Mouse (Mus musculus) limb, embryonic 13.5 days (tissue): ENCODE measurements around the gene Hivep1. TPM values are rescaled to one million over a fixed set of nuclear protein-coding genes. Genes with fewer than 3 reads are reported as not detected.

ENCODE experiments used
- ATAC-seq: fragments of 200-750 bp; cut with Nextera tagmentation; 2 replicates; pipeline ENCODE4 v1.8.0; 2017; ENCODE audit warnings: low read depth, moderate number of reproducible peaks, moderate TSS enrichment; ENCODE audit not compliant: low FRiP score
- H3K27ac ChIP-seq: fragments of 300-500 bp; sonication (generic); 2 replicates; pipeline ENCODE4 v1.5.1; 2015; ENCODE audit warnings: inconsistent platforms, mild to moderate bottlenecking, moderate library complexity
- H3K27me3 ChIP-seq: fragments of 300-500 bp; sonication (generic); 2 replicates; pipeline ENCODE4 v1.6.1; 2015; ENCODE audit warnings: mild to moderate bottlenecking, inconsistent platforms
- H3K36me3 ChIP-seq: fragments of 300-500 bp; sonication (generic); 2 replicates; pipeline ENCODE4 v1.6.1; 2015; ENCODE audit warnings: inconsistent platforms, mild to moderate bottlenecking, moderate library complexity
- H3K4me1 ChIP-seq: fragments of 300-500 bp; sonication (generic); 2 replicates; pipeline ENCODE4 v1.6.1; 2015; ENCODE audit warnings: inconsistent platforms
- H3K4me2 ChIP-seq: fragments of 300-500 bp; sonication (generic); replicated peaks from 2 replicates; pipeline ENCODE4 v1.6.1; 2015; ENCODE audit warnings: inconsistent platforms, mild to moderate bottlenecking, moderate library complexity
- H3K4me3 ChIP-seq: fragments of 300-500 bp; sonication (generic); 2 replicates; pipeline ENCODE4 v1.5.1; 2015; ENCODE audit warnings: moderate library complexity, mild to moderate bottlenecking, inconsistent platforms
- H3K9ac ChIP-seq: fragments of 300-500 bp; sonication (generic); 2 replicates; pipeline ENCODE4 v1.6.1; 2015; ENCODE audit warnings: mild to moderate bottlenecking, inconsistent platforms
- H3K9me3 ChIP-seq: fragments of 300-500 bp; sonication (generic); 2 replicates; pipeline ENCODE4 v1.6.1; 2016; ENCODE audit warnings: inconsistent platforms
- WGBS: fragments of 180-500 bp; shearing (Covaris S2); methylation state at CpG from one replicate; pipeline ENCODE4 v1.1.7; 2015; 5-methylcytosine and 5-hydroxymethylcytosine counted together
- polyA plus RNA-seq: library from polyadenylated mRNA; unstranded; fragments of >200 nt; fragmentation: Nextera tagmentation; extraction: Ambion mirVana; gene quantifications from 2 replicates; pipeline ENCODE4 v1.2.1, GENCODE M21; 2015

Hivep1 gene
- polyA plus RNA-seq, 1 experiment from 2014 or later = 14.4 TPM

DNA sequence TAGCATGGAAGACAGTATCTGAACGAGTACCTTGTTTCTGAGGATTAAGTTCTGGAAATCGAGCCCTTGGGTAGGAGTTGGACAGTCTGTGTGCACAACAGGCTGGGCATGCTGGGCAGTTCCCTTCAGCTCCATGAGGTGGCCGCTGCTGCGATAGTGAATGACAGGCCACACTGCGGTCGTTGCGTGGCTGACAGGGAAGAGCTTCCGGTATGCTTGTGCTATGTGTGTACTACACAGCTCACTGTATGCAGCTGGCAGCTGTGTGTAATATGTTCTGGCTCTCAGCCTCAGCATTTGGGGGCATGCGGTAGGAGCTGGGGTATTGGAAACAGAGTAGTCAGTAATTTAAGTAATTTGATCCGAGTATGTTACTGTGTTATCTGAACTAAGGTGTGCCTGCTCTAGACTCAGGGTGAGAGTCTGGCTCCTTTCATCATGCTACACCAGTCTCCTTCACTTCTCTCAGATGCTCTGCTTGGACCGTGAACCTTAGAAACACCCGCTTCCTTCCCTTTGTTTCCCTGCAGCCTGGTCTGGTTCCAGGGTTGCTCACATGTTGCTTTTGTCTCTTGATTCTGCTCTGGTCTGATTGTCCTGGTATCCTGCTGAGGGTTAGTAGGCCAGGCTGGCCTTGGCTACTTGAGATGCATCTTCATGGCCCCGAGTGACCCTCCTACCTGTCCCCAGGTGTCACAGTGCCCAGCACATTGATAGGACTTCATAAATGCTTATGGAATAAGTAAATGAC, 49.8 kb downstream of the Hivep1 start:
- no peak overlapping the region for H3K9ac ChIP-seq
- ATAC-seq = no peak; the same call in 1 of the 2 replicates
- 40% methylated on average over 13 of the region's 13 CpGs for WGBS

DNA sequence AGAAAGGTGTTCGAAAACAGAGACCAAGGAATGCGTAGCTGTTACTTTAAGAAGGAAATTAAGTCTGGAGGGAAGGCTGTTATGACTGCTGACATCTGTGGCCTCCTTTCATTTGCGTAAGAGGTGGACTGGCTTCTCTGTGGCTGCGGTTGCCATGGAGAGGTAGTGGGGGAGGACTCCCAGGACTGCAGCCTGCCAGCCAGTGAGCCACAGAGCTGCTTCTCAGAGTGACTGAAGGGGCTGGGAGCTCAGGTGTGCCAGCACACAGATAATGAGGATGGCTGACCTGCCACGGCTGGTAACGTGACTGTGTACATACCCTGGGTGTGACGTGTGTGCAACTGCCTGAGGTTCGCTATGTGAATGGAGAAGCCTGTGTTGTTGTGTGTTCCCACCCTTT, 51.2 kb downstream of the Hivep1 start:
- Histone ChIP-seq H3K4me2 (peak overlapping the region; percentile 37), H3K36me3 (no peaks in the 10 kb centered on the region), H3K27ac (0 out of 2 replicates have a peak overlapping the region, but pooled peaks have one; percentile 15), H3K9ac (peak overlapping the region; percentile 35; the same call in 1 of the 2 replicates), H3K9me3 (peaks cover 6% of the 10 kb centered on the region; the same call in 1 of the 2 replicates), H3K4me1 (peaks cover 28% of the 10 kb centered on the region), H3K4me3 (no peak overlapping the region), H3K27me3 (no peaks in the 10 kb centered on the region)
- peak; percentile 88 for ATAC-seq
- WGBS = 23% methylated on average over 8 of the region's 8 CpGs

More for the DNA sequence above, 49.8 kb downstream of the Hivep1 start:
- Histone ChIP-seq H3K4me1 (peaks cover 28% of the 10 kb centered on the region), H3K36me3 (no peaks in the 10 kb centered on the region), H3K27ac (peak overlapping the region; percentile 44; the same call in 1 of the 2 replicates), H3K9me3 (peaks cover 8% of the 10 kb centered on the region; the same call in 1 of the 2 replicates), H3K4me2 (0 out of 2 replicates have a peak overlapping the region, but pooled peaks have one; percentile 23), H3K27me3 (no peaks in the 10 kb centered on the region), H3K4me3 (no peak overlapping the region)

DNA sequence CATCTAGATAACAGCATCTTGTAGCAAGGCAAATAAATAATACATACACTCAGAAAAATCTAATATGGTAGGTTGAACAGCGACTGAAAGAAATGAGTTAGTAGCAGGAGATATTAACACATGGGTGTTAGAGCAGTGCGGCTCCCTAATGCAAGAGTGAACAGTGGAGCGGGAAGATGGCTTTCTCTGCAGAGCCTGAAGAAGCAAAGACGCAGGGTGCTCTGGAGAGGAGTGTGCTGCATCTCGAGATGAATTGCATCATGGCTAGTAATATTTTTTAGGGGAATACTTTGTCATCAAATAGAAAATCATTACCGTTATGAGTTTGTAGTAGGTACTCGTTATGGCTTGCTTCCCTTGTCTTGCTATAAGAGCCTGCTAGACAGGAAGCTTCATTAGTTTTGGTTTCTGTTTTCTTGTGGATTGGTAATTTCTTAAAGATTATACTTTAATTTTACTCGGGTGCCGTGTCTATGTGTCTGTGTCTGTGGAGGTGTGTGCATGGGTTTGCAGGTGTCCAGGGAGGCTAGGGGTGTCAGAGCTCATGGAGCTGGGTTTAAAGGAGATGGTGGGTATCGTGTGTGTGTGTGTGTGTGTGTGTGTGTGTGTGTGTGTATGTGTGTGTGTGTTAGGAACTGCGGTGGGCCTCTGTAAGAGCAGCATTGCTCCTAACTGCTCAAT, 51.8 kb downstream of the Hivep1 start:
- no peak for ATAC-seq
- Histone ChIP-seq H3K27ac (no peak overlapping the region), H3K4me3 (no peak overlapping the region), H3K36me3 (no peaks in the 10 kb centered on the region), H3K9ac (no peak overlapping the region), H3K4me2 (peak overlapping the region; percentile 37; the same call in 1 of the 2 replicates), H3K4me1 (peaks cover 28% of the 10 kb centered on the region), H3K27me3 (no peaks in the 10 kb centered on the region), H3K9me3 (no peaks in the 10 kb centered on the region)
- 68% methylated on average over 11 of the region's 11 CpGs for WGBS

DNA sequence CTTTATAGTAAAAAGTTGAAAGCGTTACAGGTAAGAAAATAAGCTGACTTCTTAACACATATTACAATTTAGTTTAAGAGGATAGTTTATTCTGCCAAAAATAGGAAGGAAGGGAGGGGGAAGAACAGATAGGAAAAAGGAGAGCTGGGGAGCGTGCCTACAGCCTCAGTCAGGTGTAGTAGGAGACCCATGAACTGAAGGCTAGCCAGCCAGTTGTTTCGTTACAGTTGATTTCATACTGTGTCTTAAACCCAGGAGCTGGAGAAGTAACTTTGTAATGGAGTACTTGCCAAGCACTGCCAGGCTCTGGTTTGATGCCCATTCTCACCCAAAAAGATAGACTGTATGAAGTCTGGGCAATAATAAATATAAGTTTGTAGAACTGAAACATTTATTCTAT, 52.5 kb downstream of the Hivep1 start:
- Histone ChIP-seq H3K36me3 (no peaks in the 10 kb centered on the region), H3K4me1 (peaks cover 28% of the 10 kb centered on the region), H3K9me3 (no peaks in the 10 kb centered on the region), H3K9ac (no peak overlapping the region), H3K4me2 (no peak overlapping the region), H3K27me3 (no peaks in the 10 kb centered on the region), H3K4me3 (no peak overlapping the region), H3K27ac (no peak overlapping the region)
- ATAC-seq = no peak
- WGBS = 88% methylated on average over 3 of the region's 3 CpGs

DNA sequence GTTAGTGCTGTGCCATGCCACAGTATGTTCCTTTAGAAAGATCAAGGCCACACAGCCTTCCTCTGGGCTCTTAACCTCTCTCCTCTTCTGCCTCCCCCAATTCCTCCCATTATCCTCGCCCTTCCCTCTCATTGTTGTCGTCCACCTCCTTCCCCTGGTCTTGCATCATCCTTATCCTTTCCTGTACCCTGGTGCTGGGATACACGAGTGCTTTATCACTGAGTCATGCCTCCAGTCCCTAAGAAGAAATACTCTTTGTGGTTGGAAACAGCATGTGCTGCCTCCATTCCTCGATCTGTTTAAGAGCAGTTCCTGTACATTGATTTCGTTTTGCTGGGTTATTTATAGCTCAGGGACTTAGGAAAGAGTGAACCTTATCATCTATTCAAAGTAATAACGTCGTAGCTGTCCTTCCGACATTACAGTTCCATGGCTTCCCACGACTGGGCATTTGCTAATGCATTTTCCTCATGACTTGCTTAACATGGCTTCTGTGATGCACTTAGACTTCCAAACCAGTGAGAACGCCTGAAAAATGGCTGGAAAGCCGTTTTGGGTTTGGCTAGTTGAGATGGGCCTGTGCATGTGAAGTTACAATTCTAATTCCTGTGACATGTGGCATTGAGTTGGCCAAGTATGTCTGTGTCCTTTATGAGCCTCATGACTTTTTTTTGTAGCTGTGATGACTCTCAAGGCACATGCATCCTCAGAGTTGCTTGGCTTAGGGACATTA, 56.8 kb downstream of the Hivep1 start:
- 77% methylated on average over 11 of the region's 11 CpGs for WGBS
- Histone ChIP-seq H3K27ac (no peak overlapping the region), H3K9ac (no peak overlapping the region), H3K9me3 (no peaks in the 10 kb centered on the region), H3K36me3 (no peaks in the 10 kb centered on the region), H3K27me3 (no peaks in the 10 kb centered on the region), H3K4me3 (no peak overlapping the region), H3K4me1 (peaks cover 10% of the 10 kb centered on the region), H3K4me2 (no peak overlapping the region)
- ATAC-seq = no peak

DNA sequence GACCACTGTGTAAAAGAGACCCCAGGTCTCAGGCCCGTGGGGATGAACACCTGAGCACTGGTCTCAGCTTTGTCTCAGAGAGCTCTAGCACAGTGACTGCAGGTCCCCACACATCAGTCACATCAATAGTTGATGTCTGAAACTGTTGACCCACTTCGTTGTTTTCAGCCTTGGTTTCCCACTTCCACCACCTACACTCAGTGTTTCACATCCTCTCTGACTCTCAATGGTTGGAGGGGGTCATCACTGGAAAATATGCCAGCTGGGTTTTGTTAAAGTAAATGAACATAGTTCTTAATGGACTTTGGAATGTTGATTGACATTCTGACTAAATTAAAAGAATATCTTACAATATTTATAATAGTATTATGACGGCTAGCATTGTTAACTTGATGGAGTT, 58.6 kb downstream of the Hivep1 start:
- Histone ChIP-seq H3K4me3 (no peak overlapping the region), H3K4me1 (peaks cover 8% of the 10 kb centered on the region; the same call in 1 of the 2 replicates), H3K4me2 (no peak overlapping the region), H3K36me3 (no peaks in the 10 kb centered on the region), H3K9me3 (no peaks in the 10 kb centered on the region), H3K27ac (no peak overlapping the region), H3K9ac (no peak overlapping the region), H3K27me3 (no peaks in the 10 kb centered on the region)
- ATAC-seq = no peak
- WGBS = 86% methylated on average over 3 of the region's 3 CpGs

DNA sequence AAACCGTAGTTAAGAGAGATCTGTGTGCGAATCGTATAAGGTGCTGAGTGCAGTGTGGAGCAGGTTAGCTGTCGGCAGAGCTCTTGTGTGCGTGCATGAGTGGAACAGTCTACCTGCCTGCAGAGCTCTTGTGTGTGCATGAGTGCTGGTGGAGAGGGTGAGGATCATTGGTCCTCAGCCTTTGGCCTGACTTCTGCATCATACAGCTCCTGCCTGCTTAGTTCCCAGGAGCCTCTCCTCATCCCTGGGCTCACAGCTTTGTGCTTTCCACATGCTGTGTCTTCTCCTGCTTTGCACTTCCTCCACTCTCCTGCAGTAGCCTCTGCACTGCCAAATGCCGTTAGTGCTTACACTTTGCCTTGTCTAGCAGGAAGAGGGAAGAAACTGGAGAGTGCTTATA, 60.2 kb downstream of the Hivep1 start:
- H3K36me3 ChIP-seq = no peaks in the 10 kb centered on the region
- no peak overlapping the region for H3K27ac ChIP-seq
- no peak overlapping the region for H3K9ac ChIP-seq
- H3K4me3 ChIP-seq = no peak overlapping the region
- no peaks in the 10 kb centered on the region for H3K27me3 ChIP-seq
- WGBS = 82% methylated on average over 6 of the region's 6 CpGs
- H3K4me1 ChIP-seq = peaks cover 8% of the 10 kb centered on the region; the same call in 1 of the 2 replicates
- H3K9me3 ChIP-seq = no peaks in the 10 kb centered on the region
- no peak for ATAC-seq
- H3K4me2 ChIP-seq = no peak overlapping the region

DNA sequence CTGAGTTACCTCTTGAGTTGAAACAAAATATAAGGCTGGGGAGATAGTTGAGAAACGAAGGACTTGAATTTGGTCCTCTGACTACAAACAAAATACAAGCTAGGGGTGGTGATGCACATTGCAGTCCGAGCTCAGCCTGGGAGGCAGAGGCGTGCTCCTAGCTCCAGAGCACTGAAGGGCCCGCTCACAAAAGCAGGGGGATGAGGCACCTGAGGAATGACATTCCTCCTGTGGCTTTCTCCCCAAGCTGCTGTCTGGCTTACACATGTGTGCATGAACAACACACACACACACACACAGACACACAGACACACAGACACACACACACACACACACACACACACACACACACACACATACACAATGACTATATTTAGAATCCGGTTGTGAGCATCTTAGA, 60.9 kb downstream of the Hivep1 start:
- Histone ChIP-seq H3K9ac (no peak overlapping the region), H3K4me3 (no peak overlapping the region), H3K4me1 (peaks cover 8% of the 10 kb centered on the region; the same call in 1 of the 2 replicates), H3K4me2 (no peak overlapping the region), H3K27ac (no peak overlapping the region), H3K36me3 (no peaks in the 10 kb centered on the region), H3K27me3 (no peaks in the 10 kb centered on the region), H3K9me3 (no peaks in the 10 kb centered on the region)
- 56% methylated on average over 5 of the region's 5 CpGs for WGBS
- no peak for ATAC-seq

DNA sequence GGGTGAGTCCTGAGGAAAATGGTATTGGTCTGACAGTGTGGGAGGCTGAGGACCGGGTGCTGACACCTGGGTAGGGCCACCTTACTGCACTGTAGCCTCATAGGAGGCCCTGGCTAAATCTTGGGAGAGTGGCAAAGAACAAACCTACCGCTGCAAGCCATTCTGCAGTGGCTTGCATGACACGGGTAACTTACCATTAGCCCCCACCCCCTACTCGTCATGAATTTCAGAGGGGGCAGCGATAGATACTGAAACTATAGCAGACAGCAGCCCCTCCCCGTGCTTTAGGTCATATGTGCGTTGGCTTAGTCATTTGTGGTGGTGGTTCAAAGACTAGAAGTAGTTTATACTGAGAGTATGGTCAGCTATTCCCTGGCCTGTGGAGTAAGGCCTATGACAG, 61.8 kb downstream of the Hivep1 start:
- Histone ChIP-seq H3K4me2 (no peak overlapping the region), H3K36me3 (no peaks in the 10 kb centered on the region), H3K4me1 (peaks cover 8% of the 10 kb centered on the region; the same call in 1 of the 2 replicates), H3K9ac (no peak overlapping the region), H3K27ac (no peak overlapping the region), H3K4me3 (no peak overlapping the region), H3K27me3 (no peaks in the 10 kb centered on the region), H3K9me3 (no peaks in the 10 kb centered on the region)
- no peak for ATAC-seq
- 90% methylated on average over 7 of the region's 7 CpGs for WGBS

DNA sequence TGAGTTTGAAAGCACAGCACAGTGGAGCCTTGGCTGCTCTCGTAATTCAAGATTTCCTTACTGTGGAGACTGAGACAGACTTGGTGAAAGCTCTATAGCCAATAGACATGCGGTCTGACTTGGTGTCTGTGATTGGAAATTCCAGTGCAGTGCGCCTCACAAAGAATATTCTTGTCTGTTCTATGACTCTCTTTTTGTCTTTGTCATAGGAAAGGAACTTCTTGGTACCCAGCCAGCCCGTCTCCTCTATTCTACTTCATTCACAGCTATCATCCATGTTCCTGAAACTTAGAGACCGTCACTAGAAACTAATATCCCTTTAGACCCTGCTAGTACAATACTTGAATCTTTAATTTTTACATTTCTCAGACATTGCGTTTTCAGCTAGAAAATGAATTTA, 64.5 kb downstream of the Hivep1 start:
- Histone ChIP-seq H3K9ac (no peak overlapping the region), H3K27ac (no peak overlapping the region), H3K4me1 (peaks cover 8% of the 10 kb centered on the region; the same call in 1 of the 2 replicates), H3K36me3 (no peaks in the 10 kb centered on the region), H3K4me2 (no peak overlapping the region), H3K4me3 (no peak overlapping the region), H3K9me3 (no peaks in the 10 kb centered on the region), H3K27me3 (no peaks in the 10 kb centered on the region)
- no peak for ATAC-seq
- 89% methylated on average over 6 of the region's 6 CpGs for WGBS

DNA sequence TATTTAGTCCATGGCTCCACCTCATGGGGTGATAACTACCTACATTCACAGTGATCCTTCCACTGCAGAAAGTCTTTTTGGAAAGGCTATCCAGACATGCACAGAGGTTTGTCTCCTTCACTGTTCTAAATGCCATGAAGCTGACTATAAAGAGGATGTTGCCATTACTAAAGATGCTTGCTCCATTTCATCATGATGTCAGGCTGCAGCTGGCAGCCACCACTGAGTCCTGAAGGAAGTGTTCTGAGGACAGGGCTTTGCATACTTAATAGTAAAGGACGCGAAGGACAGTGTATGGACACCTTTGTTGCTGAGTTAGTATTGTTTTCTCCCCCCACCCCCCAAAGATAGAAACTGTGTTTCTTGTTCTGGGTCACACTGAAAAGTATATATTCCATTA, 67.2 kb downstream of the Hivep1 start:
- H3K27ac ChIP-seq = no peak overlapping the region
- no peak overlapping the region for H3K4me2 ChIP-seq
- H3K9me3 ChIP-seq = no peaks in the 10 kb centered on the region
- 80% methylated on average over 2 of the region's 2 CpGs for WGBS
- no peak for ATAC-seq
- no peak overlapping the region for H3K4me3 ChIP-seq
- H3K4me1 ChIP-seq = peaks cover 5% of the 10 kb centered on the region; the same call in 1 of the 2 replicates
- H3K27me3 ChIP-seq = no peaks in the 10 kb centered on the region
- H3K36me3 ChIP-seq = peaks cover 8% of the 10 kb centered on the region
- H3K9ac ChIP-seq = no peak overlapping the region
